Mouse (Mus musculus) MEL (cell line): ENCODE data around the gene Slc35c1. TPM values are rescaled to one million over a fixed set of nuclear protein-coding genes. Genes with fewer than 3 reads are reported as not detected.
A peak's percentile ranks its signal among the peaks of the same experiment; 100 is the strongest.

Source experiments
- DNase-seq: peaks from one replicate; pipeline ENCODE4 v3.0.0; 2011; ENCODE audit warnings: low read depth, low spot score
- H3K27ac ChIP-seq: 2 replicates; pipeline ENCODE4 v1.5.1; 2012; ENCODE audit warnings: low read depth, mild to moderate bottlenecking, control low read depth, low read length, moderate library complexity; ENCODE audit not compliant: control insufficient read depth
- H3K27me3 ChIP-seq, 2 experiments: fragments of 150-350 bp in 1 of 2; sonication (generic) in 1 of 2; 2 replicates each; pipeline ENCODE4 v1.6.1; 2012; ENCODE audit warnings: low read length in 2 of 2, mild to moderate bottlenecking in 2 of 2, improper control_type of control experiment in 1 of 2, moderate library complexity in 1 of 2; ENCODE audit not compliant: insufficient read depth in 2 of 2, control insufficient read depth in 1 of 2
- H3K36me3 ChIP-seq, 2 experiments: 2 replicates each; pipeline ENCODE4 v1.6.1; 2012 to 2014; ENCODE audit warnings: low read length in 2 of 2, improper control_type of control experiment in 1 of 2, inconsistent platforms in 1 of 2, mild to moderate bottlenecking in 1 of 2; ENCODE audit not compliant: insufficient read depth in 2 of 2, control insufficient read depth in 1 of 2
- H3K4me1 ChIP-seq, 2 experiments: fragments of 150-350 bp in 1 of 2; sonication (generic) in 1 of 2; 2 replicates each; pipeline ENCODE4 v1.6.1; 2012; ENCODE audit warnings: low read length in 2 of 2, improper control_type of control experiment in 1 of 2, mild to moderate bottlenecking in 1 of 2; ENCODE audit not compliant: insufficient read depth in 2 of 2, control insufficient read depth in 1 of 2
- H3K4me3 ChIP-seq, 2 experiments: fragments of 150-350 bp in 1 of 2; sonication (generic) in 1 of 2; 2 replicates each; pipeline ENCODE4 v1.5.1; 2012; ENCODE audit warnings: low read depth in 2 of 2, low read length in 2 of 2, mild to moderate bottlenecking in 2 of 2, moderate library complexity in 2 of 2, control low read depth in 1 of 2, improper control_type of control experiment in 1 of 2; ENCODE audit not compliant: control insufficient read depth in 1 of 2, insufficient read depth in 1 of 2
- H3K79me2 ChIP-seq: 2 replicates; pipeline ENCODE4 v1.6.1; 2012; ENCODE audit warnings: mild to moderate bottlenecking, low read length, moderate library complexity; ENCODE audit not compliant: control insufficient read depth, poor library complexity, insufficient read depth
- H3K9ac ChIP-seq: 2 replicates; pipeline ENCODE4 v1.6.1; 2012; ENCODE audit warnings: low read depth, mild to moderate bottlenecking, control low read depth, low read length, moderate library complexity; ENCODE audit not compliant: control insufficient read depth, poor library complexity, severe bottlenecking
- H3K9me3 ChIP-seq: fragments of 150-350 bp; sonication (generic); replicated peaks from 2 replicates; pipeline ENCODE4 v1.6.1; 2012; ENCODE audit warnings: mild to moderate bottlenecking, low read length, improper control_type of control experiment, moderate library complexity; ENCODE audit not compliant: insufficient read depth
- CHD1 ChIP-seq: IDR thresholded peaks from 2 replicates; pipeline ENCODE4 v1.6.1; 2012; ENCODE audit warnings: low read depth, mild to moderate bottlenecking, inconsistent platforms, low read length, improper control_type of control experiment
- CTCF ChIP-seq, 3 experiments: IDR thresholded peaks in 2 of 3; conservative IDR thresholded peaks in 1 of 3; 2 replicates each; pipeline ENCODE4 v1.5.1; 2011 to 2012; ENCODE audit warnings: low read length in 3 of 3, low read depth in 2 of 3, mild to moderate bottlenecking in 2 of 3, improper control_type of control experiment in 1 of 3, inconsistent platforms in 1 of 3, mixed read lengths in 1 of 3, moderate library complexity in 1 of 3; ENCODE audit not compliant: control insufficient read depth in 1 of 3, insufficient read depth in 1 of 3, poor library complexity in 1 of 3, severe bottlenecking in 1 of 3
- E2F4 ChIP-seq: IDR thresholded peaks from 2 replicates; pipeline ENCODE4 v1.6.1; 2011; ENCODE audit warnings: low read depth, low read length, improper control_type of control experiment, borderline replicate concordance
- ELF1 ChIP-seq: IDR thresholded peaks from 2 replicates; pipeline ENCODE4 v1.6.1; 2014; ENCODE audit warnings: low read depth, mild to moderate bottlenecking, inconsistent platforms, low read length, improper control_type of control experiment, moderate library complexity
- EP300 ChIP-seq, 2 experiments: IDR thresholded peaks; 2 replicates each; pipeline ENCODE4 v1.6.1; 2011; ENCODE audit warnings: improper control_type of control experiment in 2 of 2, low read length in 2 of 2, low read depth in 1 of 2, mild to moderate bottlenecking in 1 of 2
- GABPA ChIP-seq: IDR thresholded peaks from 2 replicates; pipeline ENCODE4 v1.6.1; 2012; ENCODE audit warnings: low read depth, mild to moderate bottlenecking, inconsistent platforms, low read length, improper control_type of control experiment, moderate library complexity
- GATA1 ChIP-seq: IDR thresholded peaks from 2 replicates; pipeline ENCODE4 v1.6.1; 2011; ENCODE audit warnings: low read depth, low read length, improper control_type of control experiment
- JUND ChIP-seq: IDR thresholded peaks from 2 replicates; pipeline ENCODE4 v1.6.1; 2011; ENCODE audit warnings: low read depth, mild to moderate bottlenecking, improper control_type of control experiment, low read length
- MAX ChIP-seq: IDR thresholded peaks from 2 replicates; pipeline ENCODE4 v1.6.1; 2011; ENCODE audit warnings: low read length, improper control_type of control experiment
- MAZ ChIP-seq: IDR thresholded peaks from 2 replicates; pipeline ENCODE4 v1.6.1; 2012; ENCODE audit warnings: low read depth, mild to moderate bottlenecking, inconsistent platforms, low read length, improper control_type of control experiment
- MEF2A ChIP-seq: IDR thresholded peaks from 2 replicates; pipeline ENCODE4 v1.6.1; 2014; ENCODE audit warnings: low read depth, mild to moderate bottlenecking, inconsistent platforms, low read length, improper control_type of control experiment; ENCODE audit not compliant: poor library complexity, insufficient replicate concordance, severe bottlenecking; ENCODE audit errors: extremely low read depth
- MXI1 ChIP-seq: IDR thresholded peaks from 2 replicates; pipeline ENCODE4 v1.6.1; 2011; ENCODE audit warnings: mild to moderate bottlenecking, low read depth, low read length, improper control_type of control experiment
- MYB ChIP-seq: IDR thresholded peaks from 2 replicates; pipeline ENCODE4 v1.6.1; 2011; ENCODE audit warnings: mild to moderate bottlenecking, low read depth, low read length, improper control_type of control experiment
- MYC ChIP-seq: IDR thresholded peaks from 2 replicates; pipeline ENCODE4 v1.6.1; 2011; ENCODE audit warnings: low read depth, mild to moderate bottlenecking, low read length, improper control_type of control experiment, moderate library complexity
- NELFE ChIP-seq: IDR thresholded peaks from 2 replicates; pipeline ENCODE4 v1.6.1; 2011; ENCODE audit warnings: low read depth, low read length, improper control_type of control experiment
- NRF1 ChIP-seq: IDR thresholded peaks from 2 replicates; pipeline ENCODE4 v1.6.1; 2014; ENCODE audit warnings: low read depth, mild to moderate bottlenecking, inconsistent platforms, low read length, improper control_type of control experiment, moderate library complexity; ENCODE audit not compliant: poor library complexity, insufficient read depth, severe bottlenecking
- SIN3A ChIP-seq: IDR thresholded peaks from 2 replicates; pipeline ENCODE4 v1.6.1; 2012; ENCODE audit warnings: low read length, improper control_type of control experiment, inconsistent platforms
- SMC3 ChIP-seq: IDR thresholded peaks from 2 replicates; pipeline ENCODE4 v1.6.1; 2011; ENCODE audit warnings: low read depth, low read length, improper control_type of control experiment
- TBP ChIP-seq: IDR thresholded peaks from 2 replicates; pipeline ENCODE4 v1.8.0; 2011; ENCODE audit warnings: low read depth, low read length, improper control_type of control experiment
- TCF12 ChIP-seq: IDR thresholded peaks from 2 replicates; pipeline ENCODE4 v1.6.1; 2014; ENCODE audit warnings: low read depth, mild to moderate bottlenecking, inconsistent platforms, low read length, improper control_type of control experiment, moderate library complexity
- USF1 ChIP-seq: IDR thresholded peaks from 2 replicates; pipeline ENCODE4 v1.6.1; 2014; ENCODE audit warnings: low read depth, mild to moderate bottlenecking, inconsistent platforms, low read length, improper control_type of control experiment, moderate library complexity
- ZC3H11A ChIP-seq: IDR thresholded peaks from 2 replicates; pipeline ENCODE4 v1.6.1; 2012; ENCODE audit warnings: low read depth, mild to moderate bottlenecking, inconsistent platforms, low read length, improper control_type of control experiment
- ZMIZ1 ChIP-seq: IDR thresholded peaks from 2 replicates; pipeline ENCODE4 v1.6.1; 2012; ENCODE audit warnings: low read depth, mild to moderate bottlenecking, inconsistent platforms, low read length, improper control_type of control experiment, moderate library complexity
- polyA plus RNA-seq, 2 experiments: library from polyadenylated mRNA; stranded (reverse) in 1 of 2; unstranded in 1 of 2; fragments of >175 nt in 1 of 2; fragments of >200 nt in 1 of 2; gene quantifications; 2 replicates each; pipeline versions ENCODE4 v1.2.1 to v1.2.4; 2012; ENCODE audit warnings: low replicate concordance in 2 of 2, low read depth in 1 of 2; ENCODE audit not compliant: insufficient read length in 2 of 2, insufficient read depth in 1 of 2, missing spikeins in 1 of 2
- total RNA-seq: library from RNA; depleted of rRNA; stranded (reverse); fragments of 300-350 nt; gene quantifications from 2 replicates; pipeline ENCODE4 v1.2.3, GENCODE M21; 2012

Gene Slc35c1
- total and polyA plus RNA-seq, 3 experiments = 16.8 to 64.5 TPM; not detected in 1

DNA sequence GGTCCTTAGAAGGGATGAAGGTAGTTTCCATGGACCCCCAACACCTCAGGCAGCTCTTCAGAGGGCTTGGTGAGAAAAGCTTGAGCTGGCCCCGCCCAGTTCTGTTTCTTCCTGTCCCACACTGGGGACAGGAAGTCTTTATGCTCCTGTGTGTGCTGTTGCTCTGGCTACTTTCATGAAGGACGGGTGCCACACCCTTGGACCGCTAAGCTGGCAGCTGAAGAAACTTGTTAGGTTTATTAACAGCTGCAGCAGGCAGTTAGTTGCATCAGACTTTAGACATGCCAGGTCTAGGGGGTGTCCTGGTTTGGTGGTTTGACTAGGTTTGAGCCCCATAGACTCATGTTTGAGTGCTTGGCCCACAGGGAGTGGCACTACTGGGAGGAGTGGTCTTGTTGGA is 4.4 kb upstream of the Slc35c1 start:
- H3K27ac ChIP-seq = no peak overlapping the region
- no peak for TF ChIP-seq MAZ
- no peak for TF ChIP-seq GABPA
- TF ChIP-seq, all 39 proteins: peak for 0
- Histone ChIP-seq H3K36me3 (no peaks in the 10 kb centered on the region), H3K4me1 (peaks cover 2 to 4% of the 10 kb centered on the region in 2 experiments; a peak in 2 of 4 replicates), H3K27me3 (peaks cover 0 to 4% of the 10 kb centered on the region in 2 experiments; a peak in 2 of 4 replicates), H3K79me2 (peaks cover 2% of the 10 kb centered on the region; the same call in 1 of the 2 replicates), H3K9me3 (no peaks in the 10 kb centered on the region), H3K4me3 (no peak overlapping the region), H3K9ac (no peak overlapping the region)
- no peak for DNase-seq

DNA sequence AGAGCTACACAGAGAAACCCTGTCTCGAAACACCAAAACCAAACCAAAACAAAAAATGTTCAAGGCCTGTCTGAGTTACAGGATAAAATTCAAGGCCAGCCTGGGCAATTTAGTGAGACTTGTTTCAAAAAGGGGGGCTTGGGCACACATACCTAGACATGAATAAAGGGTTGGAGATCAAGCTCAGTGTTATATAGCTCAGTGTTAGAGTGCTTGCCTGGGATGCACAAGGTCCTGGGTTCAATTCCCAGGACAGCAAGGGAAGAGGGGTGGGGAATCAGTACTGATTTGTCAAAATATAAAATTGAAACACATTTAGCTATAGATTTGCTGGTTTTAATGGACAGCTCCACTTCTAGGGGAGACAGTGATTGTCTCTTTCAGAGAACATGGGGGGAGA is 877 bp upstream of the Slc35c1 start:
- peaks cover 0 to 19% of the 10 kb centered on the region in 2 experiments; a peak in 2 of 4 replicates for H3K36me3 ChIP-seq
- H3K4me1 ChIP-seq = peaks cover 6 to 23% of the 10 kb centered on the region in 2 experiments; a peak in 3 of 4 replicates
- no peak for TF ChIP-seq MYB
- no peak for TF ChIP-seq CHD1
- no peak for TF ChIP-seq SMC3
- TF ChIP-seq TBP = peak; percentile 80
- TF ChIP-seq MEF2A = no peak
- no peak for TF ChIP-seq ZC3H11A
- DNase-seq = no peak
- no peak overlapping the region for H3K4me3 ChIP-seq
- no peak overlapping the region for H3K9ac ChIP-seq
- no peaks in the 10 kb centered on the region for H3K27me3 ChIP-seq
- H3K79me2 ChIP-seq = peaks cover 33% of the 10 kb centered on the region
- H3K9me3 ChIP-seq = no peaks in the 10 kb centered on the region
- H3K27ac ChIP-seq = no peak overlapping the region

GRCm38 (mm10) chr2:92459141-92459920 is 1.0 kb downstream of the Slc35c1 start:
- Histone ChIP-seq H3K36me3 (peaks cover under 1 to 28% of the 10 kb centered on the region in 2 experiments; a peak in 2 of 4 replicates), H3K4me3 (peak overlapping the region; percentile 80 to 88), H3K79me2 (peaks cover 39% of the 10 kb centered on the region), H3K9ac (peak overlapping the region; percentile 88), H3K27me3 (no peaks in the 10 kb centered on the region), H3K4me1 (peaks cover 7 to 28% of the 10 kb centered on the region in 2 experiments), H3K27ac (peak overlapping the region; percentile 81), H3K9me3 (no peaks in the 10 kb centered on the region)
- peak; percentile 91 for DNase-seq
- TF ChIP-seq EP300 (IDR thresholded peaks at IDR 0.05; ENCODE audit: low read depth in 1 of 2, low read length in 2 of 2) (peak in 1 of 2 experiments; percentile 29; a peak in 1 of 4 replicates), TCF12 (0 out of 2 replicates have a peak, but pooled peaks have one; percentile 8), MXI1 (peak; percentile 92), E2F4 (no peak), MAX (peak; percentile 71; the same call in 1 of the 2 replicates), GATA1 (no peak; the same call in 1 of the 2 replicates), NELFE (peak; percentile 91), SMC3 (no peak), MYB (0 out of 2 replicates have a peak, but pooled peaks have one; percentile 27), ELF1 (peak; percentile 92), NRF1 (peak; percentile 44; the same call in 1 of the 2 replicates), USF1 (peak; percentile 71), TBP (peak; percentile 74), MAZ (peak; percentile 72; the same call in 1 of the 2 replicates), CTCF (IDR thresholded peaks at IDR 0.05 in 2 of 3, conservative IDR thresholded peaks at IDR 0.05 in 1 of 3; ENCODE audit: control insufficient read depth in 1 of 3, insufficient read depth in 1 of 3, low read depth in 2 of 3, low read length in 3 of 3, poor library complexity in 1 of 3, severe bottlenecking in 1 of 3) (no peak), SIN3A (peak; percentile 91), JUND (no peak), MYC (peak; percentile 72), ZMIZ1 (peak; percentile 72; the same call in 1 of the 2 replicates)
